Mouse (Mus musculus) erythroblast, embryonic 14.5 days (primary cell): ENCODE data around the gene Pold2. TPM values are rescaled to one million over a fixed set of nuclear protein-coding genes. Genes with fewer than 3 reads are reported as not detected.
A peak's percentile ranks its signal among the peaks of the same experiment; 100 is the strongest.

Experiments used
- H3K27me3 ChIP-seq: 2 replicates; pipeline ENCODE4 v1.6.1; 2012; ENCODE audit warnings: inconsistent platforms; ENCODE audit not compliant: control insufficient read depth
- H3K36me3 ChIP-seq: 2 replicates; pipeline ENCODE4 v1.6.1; 2012; ENCODE audit warnings: mild to moderate bottlenecking, inconsistent platforms; ENCODE audit not compliant: control insufficient read depth
- H3K4me1 ChIP-seq: 2 replicates; pipeline ENCODE4 v1.6.1; 2012; ENCODE audit warnings: inconsistent platforms; ENCODE audit not compliant: control insufficient read depth
- H3K4me3 ChIP-seq: replicated peaks from 2 replicates; pipeline ENCODE3; 2012; ENCODE audit warnings: moderate library complexity, mild to moderate bottlenecking, inconsistent platforms
- H3K9me3 ChIP-seq: 2 replicates; pipeline ENCODE4 v1.6.1; 2012; ENCODE audit warnings: low read length, inconsistent platforms, mixed read lengths; ENCODE audit not compliant: control insufficient read depth
- GATA1 ChIP-seq: IDR thresholded peaks from 2 replicates; pipeline ENCODE4 v1.6.1; 2012; ENCODE audit warnings: low read length, inconsistent platforms, mixed read lengths
- TAL1 ChIP-seq: IDR thresholded peaks from 3 replicates; pipeline ENCODE4 v1.6.1; 2012; ENCODE audit warnings: low read length, inconsistent platforms, mixed read lengths
- polyA plus RNA-seq: library from polyadenylated mRNA; stranded (reverse); fragments of >175 nt; gene quantifications from 2 replicates; pipeline ENCODE4 v1.2.3, GENCODE M21; 2012

Gene Pold2
- polyA plus RNA-seq, 1 experiment, result 25.9 TPM

- Histone ChIP-seq H3K9me3 (peaks cover 7% of the 10 kb centered on the region; the same call in 1 of the 2 replicates), H3K27me3 (no peaks in the 10 kb centered on the region), H3K4me1 (peaks cover 20% of the 10 kb centered on the region), H3K36me3 (no peaks in the 10 kb centered on the region), H3K4me3 (no peak overlapping the region)
- no peak for TF ChIP-seq TAL1
- TF ChIP-seq GATA1, result no peak
These were observed 37.7 kb downstream of the Pold2 start for GRCm38 (mm10) chr11:5840346-5840745.

DNA sequence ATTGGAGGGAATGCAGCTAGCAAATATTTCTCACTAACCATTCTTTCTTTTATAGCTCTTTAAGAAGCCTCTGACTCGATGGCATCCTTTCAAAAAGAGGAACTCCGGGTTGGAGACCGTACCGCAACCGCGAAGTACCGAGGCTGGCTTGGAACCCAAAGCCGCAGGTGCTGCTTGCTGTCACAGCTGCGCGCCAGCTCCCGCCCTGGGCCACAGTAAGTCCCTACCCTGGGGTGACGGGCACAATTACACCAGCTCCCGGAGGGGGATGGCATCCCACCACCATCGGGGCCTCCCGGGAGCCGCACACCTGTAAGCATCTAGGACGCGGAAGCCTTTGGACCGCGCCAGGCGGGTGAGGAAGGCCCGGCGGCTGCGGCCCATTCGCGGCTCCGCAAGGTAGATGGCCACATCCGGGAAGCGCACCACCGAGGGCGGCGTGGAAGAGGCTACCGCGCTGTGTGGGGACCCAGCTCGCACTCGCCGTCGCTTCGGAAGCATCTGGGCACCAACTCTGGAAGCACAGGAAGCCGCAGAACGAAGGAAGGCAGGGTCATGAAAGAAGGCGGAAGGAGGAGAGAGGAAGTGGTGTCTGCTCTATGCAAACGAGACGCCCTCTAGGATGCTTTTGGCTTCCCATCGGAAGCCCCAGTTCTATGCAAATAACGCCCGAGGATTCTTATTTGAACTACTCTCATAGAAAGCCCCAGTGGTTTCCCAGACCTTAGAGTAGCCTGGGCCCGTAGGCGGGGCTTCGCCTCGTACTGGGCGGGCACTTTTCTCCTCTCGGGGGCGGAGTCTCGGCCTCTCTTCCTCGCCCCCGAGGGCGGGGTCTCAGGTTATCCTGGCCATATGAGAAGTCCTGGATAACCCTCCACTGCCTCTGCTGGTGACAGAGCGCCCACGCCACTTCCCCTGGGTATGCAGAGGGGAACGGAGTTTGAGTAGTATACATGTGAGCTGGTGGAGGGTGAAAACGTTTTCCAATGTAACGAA is 40.5 kb downstream of the Pold2 start, which contains the start of gene Polm:
Polm (minus strand) TSS at position 766 of the 996 bp plus-strand sequence.
- H3K9me3 ChIP-seq, result peaks cover 5% of the 10 kb centered on the region; the same call in 1 of the 2 replicates
- peaks cover 9% of the 10 kb centered on the region for H3K36me3 ChIP-seq
- no peak for TF ChIP-seq GATA1
- no peak for TF ChIP-seq TAL1
- peak within 1 kb of the TSS; percentile 82 for H3K4me3 ChIP-seq
- no peaks in the 10 kb centered on the region for H3K27me3 ChIP-seq
- H3K4me1 ChIP-seq, result peaks cover 22% of the 10 kb centered on the region

- peaks cover 22% of the 10 kb centered on the region for H3K4me1 ChIP-seq
- peaks cover 3% of the 10 kb centered on the region; the same call in 1 of the 2 replicates for H3K9me3 ChIP-seq
- H3K27me3 ChIP-seq, result no peaks in the 10 kb centered on the region
- no peak for TF ChIP-seq TAL1
- no peak for TF ChIP-seq GATA1
- H3K36me3 ChIP-seq, result peaks cover 13% of the 10 kb centered on the region
- H3K4me3 ChIP-seq, result no peak overlapping the region
These were observed 42.0 kb downstream of the Pold2 start for GRCm38 (mm10) chr11:5836126-5836525.

- Histone ChIP-seq H3K4me3 (no peak overlapping the region), H3K9me3 (no peaks in the 10 kb centered on the region), H3K36me3 (peaks cover 17% of the 10 kb centered on the region), H3K27me3 (no peaks in the 10 kb centered on the region), H3K4me1 (peaks cover 22% of the 10 kb centered on the region)
- no peak for TF ChIP-seq GATA1
- TF ChIP-seq TAL1, result no peak
These were observed 43.0 kb downstream of the Pold2 start for GRCm38 (mm10) chr11:5835057-5835456.

DNA sequence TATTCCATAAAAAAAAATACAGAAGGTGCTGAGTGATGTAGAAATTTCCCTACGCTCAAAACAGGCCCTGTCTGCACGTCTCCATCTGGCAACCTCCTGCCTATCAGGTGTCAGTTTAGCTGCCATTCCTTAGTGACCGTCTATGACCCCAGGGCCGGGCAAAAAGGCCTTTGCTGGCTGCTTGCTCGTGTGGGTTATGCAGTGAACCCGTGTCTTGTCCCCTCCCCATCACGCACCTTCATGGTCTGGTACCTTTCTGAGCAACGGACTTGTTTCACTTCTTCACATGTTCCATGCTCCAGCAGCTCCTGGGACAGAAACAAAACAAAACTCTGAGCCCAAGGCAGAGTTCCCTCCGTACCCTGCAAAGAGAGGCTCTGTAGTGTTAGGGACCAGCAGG is 43.6 kb downstream of the Pold2 start:
- no peak for TF ChIP-seq GATA1
- no peak for TF ChIP-seq TAL1
- peaks cover 22% of the 10 kb centered on the region for H3K36me3 ChIP-seq
- no peaks in the 10 kb centered on the region for H3K9me3 ChIP-seq
- H3K4me1 ChIP-seq, result peaks cover 22% of the 10 kb centered on the region
- H3K27me3 ChIP-seq, result no peaks in the 10 kb centered on the region
- no peak overlapping the region for H3K4me3 ChIP-seq

DNA sequence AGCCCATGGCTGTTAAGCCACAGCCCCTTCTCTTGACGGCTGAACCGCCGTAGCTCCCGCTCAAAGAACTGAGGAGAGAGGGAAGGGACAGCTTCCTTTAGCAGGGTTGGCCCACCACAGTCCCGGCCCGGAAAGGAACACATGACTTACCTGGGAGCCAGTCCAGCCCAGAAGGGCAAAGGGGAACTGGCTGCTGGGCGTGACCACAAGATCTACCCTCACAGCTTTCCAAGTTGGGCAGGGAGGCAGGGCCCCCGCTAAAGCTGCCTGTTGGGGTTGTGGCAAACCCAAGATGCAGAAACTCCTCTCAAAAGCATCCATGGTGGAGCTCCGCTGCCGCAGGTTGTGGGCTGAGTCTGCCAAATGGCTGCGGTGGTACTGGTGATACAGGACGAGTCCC is 48.8 kb downstream of the Pold2 start:
- no peak for TF ChIP-seq GATA1
- TF ChIP-seq TAL1, result no peak
- H3K36me3 ChIP-seq, result peaks cover 32% of the 10 kb centered on the region

DNA sequence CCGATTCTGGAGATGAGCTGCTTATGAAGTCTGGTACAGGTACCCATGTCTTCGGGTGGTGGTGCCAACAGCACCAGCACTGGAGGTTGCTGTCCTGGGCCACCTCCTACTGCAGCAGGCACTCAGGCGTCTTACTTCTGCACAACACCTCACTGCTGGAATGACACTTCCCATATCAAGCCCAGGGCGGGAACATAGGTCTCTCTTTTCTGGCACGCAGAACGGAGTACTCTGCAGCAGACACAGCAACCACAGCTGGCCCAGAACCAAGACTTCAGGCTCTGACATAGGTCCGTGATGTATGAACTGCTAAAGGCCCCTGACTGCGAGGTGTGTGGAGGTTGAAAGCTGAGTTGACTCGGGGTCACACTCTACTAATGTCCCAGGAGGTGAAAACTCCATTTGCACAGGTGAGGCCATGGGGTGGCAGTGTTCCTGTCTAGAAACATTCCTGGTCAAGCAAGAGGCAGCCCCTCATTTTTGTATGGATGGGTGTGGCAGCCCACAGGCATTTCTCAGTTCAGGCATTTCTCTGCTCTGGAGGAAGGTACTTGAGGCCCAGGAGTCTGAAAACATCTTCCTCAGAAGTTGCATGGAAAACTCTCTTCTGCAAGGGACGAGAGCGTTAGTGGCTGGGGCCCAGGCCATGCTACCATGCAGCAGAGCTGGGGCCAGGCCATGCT is 49.4 kb downstream of the Pold2 start:
- no peak overlapping the region for H3K4me3 ChIP-seq
- H3K9me3 ChIP-seq, result no peaks in the 10 kb centered on the region
- peaks cover 27% of the 10 kb centered on the region for H3K36me3 ChIP-seq
- TF ChIP-seq GATA1, result no peak
- no peak for TF ChIP-seq TAL1
- H3K4me1 ChIP-seq, result peaks cover 7% of the 10 kb centered on the region
- H3K27me3 ChIP-seq, result no peaks in the 10 kb centered on the region

More for the DNA sequence above, 48.8 kb downstream of the Pold2 start:
- Histone ChIP-seq H3K4me3 (no peak overlapping the region), H3K9me3 (no peaks in the 10 kb centered on the region), H3K27me3 (no peaks in the 10 kb centered on the region), H3K4me1 (peaks cover 9% of the 10 kb centered on the region)

- Histone ChIP-seq H3K36me3 (peaks cover 27% of the 10 kb centered on the region), H3K9me3 (no peaks in the 10 kb centered on the region), H3K27me3 (no peaks in the 10 kb centered on the region), H3K4me3 (no peak overlapping the region), H3K4me1 (peaks cover 7% of the 10 kb centered on the region)
- no peak for TF ChIP-seq GATA1
- no peak for TF ChIP-seq TAL1
These were observed 50.2 kb downstream of the Pold2 start for GRCm38 (mm10) chr11:5827931-5828330.

DNA sequence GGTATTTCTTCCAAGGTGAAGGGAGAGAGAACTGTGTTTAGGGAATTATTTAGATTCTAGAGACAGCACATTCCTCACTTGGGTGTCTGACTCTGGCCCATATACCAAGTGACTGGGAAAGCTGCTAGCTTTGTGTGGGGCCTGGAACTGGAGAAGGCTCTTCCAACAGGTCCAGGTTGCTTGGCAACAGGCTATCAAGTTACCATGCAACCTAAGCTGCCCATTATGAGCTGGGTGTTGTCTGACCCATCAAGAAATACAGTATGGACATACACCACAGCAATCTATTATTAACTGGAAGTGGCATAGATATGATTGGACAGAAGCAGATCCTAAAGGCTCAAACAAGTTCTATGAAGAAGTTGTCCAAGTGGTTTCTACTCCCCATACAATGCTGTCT is 52.7 kb downstream of the Pold2 start:
- H3K27me3 ChIP-seq, result no peaks in the 10 kb centered on the region
- H3K4me3 ChIP-seq, result no peak overlapping the region
- peaks cover 19% of the 10 kb centered on the region for H3K36me3 ChIP-seq
- peaks cover 7% of the 10 kb centered on the region for H3K4me1 ChIP-seq
- TF ChIP-seq GATA1 (no peak), TAL1 (no peak)
- H3K9me3 ChIP-seq, result no peaks in the 10 kb centered on the region

Other genes with a start within 250 kb of the Pold2 start
- 10.8 and 14.0 TPM in 2 replicates for gene Mrps24, start 162.6 kb downstream of the Pold2 start, polyA plus RNA-seq
- gene Urgcp, start 115.9 kb downstream of the Pold2 start, polyA plus RNA-seq, result 0.40 and 0.51 TPM in 2 replicates
- 5.7 and 5.8 TPM in 2 replicates for gene Dbnl, start 89.8 kb downstream of the Pold2 start, polyA plus RNA-seq
- not detected in 2 replicates for gene Pgam2, start 74.6 kb downstream of the Pold2 start, polyA plus RNA-seq
- 0.09 and 0.13 TPM in 2 replicates for gene Polm, start 40.3 kb downstream of the Pold2 start, polyA plus RNA-seq
- gene Aebp1, start 16.3 kb downstream of the Pold2 start, polyA plus RNA-seq, result 0.02 TPM in 1 of 2 replicates, not detected in the other
- gene Myl7, start 20.5 kb upstream of the Pold2 start, polyA plus RNA-seq, result 0.56 and 0.86 TPM in 2 replicates
- not detected in 2 replicates for gene Gck, start 71.8 kb upstream of the Pold2 start, polyA plus RNA-seq
- gene Ykt6, start 77.4 kb upstream of the Pold2 start, polyA plus RNA-seq, result 0.60 and 1.2 TPM in 2 replicates
- not detected in 2 replicates for gene Camk2b, start 188.1 kb upstream of the Pold2 start, polyA plus RNA-seq